Mouse (Mus musculus): ENCODE results near the gene Abca3. TPM values are rescaled to one million over a fixed set of nuclear protein-coding genes. Genes with fewer than 3 reads are reported as not detected.

The Abca3 gene
- total and polyA plus RNA-seq, 2 experiments from 2014 or later, result 4.4 to 14.8 TPM

- TF ChIP-seq CTCF (IDR thresholded peaks at IDR 0.05; ENCODE audit: low read depth) (no peak), EP300 (IDR thresholded peaks at IDR 0.05; ENCODE audit: low read depth) (no peak)
- DNase-seq (ENCODE audit: low spot score) (no peak), ATAC-seq (ENCODE audit: insufficient read depth, low read depth) (no peak)
- Histone ChIP-seq H3K4me1 (ENCODE audit: control insufficient read depth, insufficient read depth) (no peaks in the 10 kb centered on the region), H3K27me3 (ENCODE audit: control insufficient read depth, insufficient read depth, low read length) (no peaks in the 10 kb centered on the region), H3K9me3 (replicated peaks; ENCODE audit: control insufficient read depth, low read length) (no peaks in the 10 kb centered on the region), H3K9ac (replicated peaks; ENCODE audit: low read depth, low read length) (no peak overlapping the region), H3K36me3 (replicated peaks; ENCODE audit: control insufficient read depth, insufficient read depth, low read length) (peaks cover 42% of the 10 kb centered on the region), H3K4me3 (ENCODE audit: low read depth, low read length) (no peak overlapping the region), H3K4me2 (ENCODE audit: low read depth, low read length) (no peak overlapping the region), H3K27ac (ENCODE audit: low read depth) (no peak overlapping the region)
- WGBS, result 66% methylated on average over 3 of the region's 3 CpGs
Measured at GRCm38 (mm10) chr17:24402371-24402770, 50.6 kb downstream of the Abca3 start.

GRCm38 (mm10) chr17:24407116-24407803, 55.5 kb downstream of the Abca3 start:
- WGBS, result 82% methylated on average over 12 of the region's 12 CpGs

GRCm38 (mm10) chr17:24413557-24414211, 61.9 kb downstream of the Abca3 start:
- H3K27ac ChIP-seq (ENCODE audit: low read depth), result peak overlapping the region; percentile 89
- ATAC-seq (ENCODE audit: insufficient read depth, low read depth), result peak; percentile 15; the same call in 1 of the 2 replicates
- H3K4me2 ChIP-seq (ENCODE audit: low read depth, low read length), result peak overlapping the region; percentile 88
- H3K9ac ChIP-seq (replicated peaks; ENCODE audit: low read depth, low read length), result peak overlapping the region; percentile 60
- H3K27me3 ChIP-seq (ENCODE audit: control insufficient read depth, insufficient read depth, low read length), result no peaks in the 10 kb centered on the region
- WGBS, result 22% methylated on average over 22 of the region's 22 CpGs
- peaks cover 20% of the 10 kb centered on the region for H3K4me1 ChIP-seq (ENCODE audit: control insufficient read depth, insufficient read depth)
- H3K4me3 ChIP-seq (ENCODE audit: low read depth, low read length), result peak overlapping the region; percentile 86
- no peak for TF ChIP-seq EP300 (IDR thresholded peaks at IDR 0.05; ENCODE audit: low read depth)
- no peak for TF ChIP-seq CTCF (IDR thresholded peaks at IDR 0.05; ENCODE audit: low read depth)
- no peaks in the 10 kb centered on the region for H3K9me3 ChIP-seq (replicated peaks; ENCODE audit: control insufficient read depth, low read length)
- H3K36me3 ChIP-seq (replicated peaks; ENCODE audit: control insufficient read depth, insufficient read depth, low read length), result peaks cover 49% of the 10 kb centered on the region
- DNase-seq (ENCODE audit: low spot score), result peak; percentile 15

More at GRCm38 (mm10) chr17:24407116-24407803, 55.5 kb downstream of the Abca3 start:
- ATAC-seq (ENCODE audit: insufficient read depth, low read depth) (no peak), DNase-seq (ENCODE audit: low spot score) (no peak)
- no peak overlapping the region for H3K9ac ChIP-seq (replicated peaks; ENCODE audit: low read depth, low read length)
- no peaks in the 10 kb centered on the region for H3K27me3 ChIP-seq (ENCODE audit: control insufficient read depth, insufficient read depth, low read length)
- H3K27ac ChIP-seq (ENCODE audit: low read depth), result no peak overlapping the region
- H3K4me2 ChIP-seq (ENCODE audit: low read depth, low read length), result no peak overlapping the region
- no peak for TF ChIP-seq CTCF (IDR thresholded peaks at IDR 0.05; ENCODE audit: low read depth)
- no peak for TF ChIP-seq EP300 (IDR thresholded peaks at IDR 0.05; ENCODE audit: low read depth)
- no peak overlapping the region for H3K4me3 ChIP-seq (ENCODE audit: low read depth, low read length)
- H3K9me3 ChIP-seq (replicated peaks; ENCODE audit: control insufficient read depth, low read length), result no peaks in the 10 kb centered on the region
- H3K36me3 ChIP-seq (replicated peaks; ENCODE audit: control insufficient read depth, insufficient read depth, low read length), result peaks cover 56% of the 10 kb centered on the region
- H3K4me1 ChIP-seq (ENCODE audit: control insufficient read depth, insufficient read depth), result no peaks in the 10 kb centered on the region

- TF ChIP-seq CTCF (IDR thresholded peaks at IDR 0.05; ENCODE audit: low read depth), result no peak
- TF ChIP-seq EP300 (IDR thresholded peaks at IDR 0.05; ENCODE audit: low read depth), result peak; percentile 63
- WGBS, result under 1% methylated on average over 64 of the region's 64 CpGs
- H3K27me3 ChIP-seq (ENCODE audit: control insufficient read depth, insufficient read depth, low read length), result no peaks in the 10 kb centered on the region
- peaks cover 49% of the 10 kb centered on the region for H3K36me3 ChIP-seq (replicated peaks; ENCODE audit: control insufficient read depth, insufficient read depth, low read length)
- no peaks in the 10 kb centered on the region for H3K9me3 ChIP-seq (replicated peaks; ENCODE audit: control insufficient read depth, low read length)
- H3K4me2 ChIP-seq (ENCODE audit: low read depth, low read length), result peak within 1 kb of the TSS; percentile 88
- ATAC-seq (ENCODE audit: insufficient read depth, low read depth) (peak; percentile 93), DNase-seq (ENCODE audit: low spot score) (peak; percentile 99)
- peaks cover 20% of the 10 kb centered on the region for H3K4me1 ChIP-seq (ENCODE audit: control insufficient read depth, insufficient read depth)
- H3K9ac ChIP-seq (replicated peaks; ENCODE audit: low read depth, low read length), result peak within 1 kb of the TSS; percentile 88
- H3K27ac ChIP-seq (ENCODE audit: low read depth), result peak within 1 kb of the TSS; percentile 89
- peak within 1 kb of the TSS; percentile 86 for H3K4me3 ChIP-seq (ENCODE audit: low read depth, low read length)
Measured at GRCm38 (mm10) chr17:24414230-24414976, 62.7 kb downstream of the Abca3 start, which contains the start of gene Rnps1. Gene Rnps1 (plus strand): TSS chr17:24414565.

- DNase-seq (ENCODE audit: low spot score) (peak; percentile 7), ATAC-seq (ENCODE audit: insufficient read depth, low read depth) (no peak)
- no peaks in the 10 kb centered on the region for H3K27me3 ChIP-seq (ENCODE audit: control insufficient read depth, insufficient read depth, low read length)
- H3K4me3 ChIP-seq (ENCODE audit: low read depth, low read length), result peak overlapping the region; percentile 86
- H3K9ac ChIP-seq (replicated peaks; ENCODE audit: low read depth, low read length), result peak overlapping the region; percentile 88
- H3K9me3 ChIP-seq (replicated peaks; ENCODE audit: control insufficient read depth, low read length), result no peaks in the 10 kb centered on the region
- H3K4me2 ChIP-seq (ENCODE audit: low read depth, low read length), result peak overlapping the region; percentile 88
- TF ChIP-seq CTCF (IDR thresholded peaks at IDR 0.05; ENCODE audit: low read depth) (no peak), EP300 (IDR thresholded peaks at IDR 0.05; ENCODE audit: low read depth) (no peak)
- H3K27ac ChIP-seq (ENCODE audit: low read depth), result peak overlapping the region; percentile 89
- under 1% methylated on average over 21 of the region's 21 CpGs for WGBS
- peaks cover 49% of the 10 kb centered on the region for H3K36me3 ChIP-seq (replicated peaks; ENCODE audit: control insufficient read depth, insufficient read depth, low read length)
- peaks cover 20% of the 10 kb centered on the region for H3K4me1 ChIP-seq (ENCODE audit: control insufficient read depth, insufficient read depth)
Measured at GRCm38 (mm10) chr17:24415011-24415410, 63.3 kb downstream of the Abca3 start.
